Mouse (Mus musculus) cerebellum, adult 2 months (tissue): ENCODE data around the gene Babam2. TPM values are rescaled to one million over a fixed set of nuclear protein-coding genes. Genes with fewer than 3 reads are reported as not detected.

Experiments
- DNase-seq, 2 experiments: peaks; one replicate each; pipeline ENCODE4 v3.0.0; 2021
- H3K27ac ChIP-seq: fragments of 200-500 bp; 2 replicates; pipeline ENCODE4 v1.5.1; 2012; ENCODE audit warnings: low read length, control low read depth, inconsistent platforms; ENCODE audit not compliant: insufficient read depth
- H3K27me3 ChIP-seq: fragments of 200-500 bp; 2 replicates; pipeline ENCODE4 v1.6.1; 2012; ENCODE audit warnings: inconsistent platforms, mild to moderate bottlenecking, low read length, moderate library complexity; ENCODE audit not compliant: control insufficient read depth, insufficient read depth
- H3K4me1 ChIP-seq: fragments of 200-500 bp; 2 replicates; pipeline ENCODE4 v1.6.1; 2011; ENCODE audit warnings: low read length; ENCODE audit not compliant: control insufficient read depth, insufficient read depth
- H3K4me3 ChIP-seq: fragments of 200-500 bp; replicated peaks from 2 replicates; pipeline ENCODE3; 2011; ENCODE audit warnings: mild to moderate bottlenecking, low read depth, low read length, control low read depth; ENCODE audit not compliant: insufficient read depth
- CTCF ChIP-seq: fragments of 200-500 bp; IDR thresholded peaks from 2 replicates; pipeline ENCODE4 v1.5.1; 2011; ENCODE audit warnings: low read depth, mild to moderate bottlenecking, control low read depth, low read length, moderate library complexity, borderline replicate concordance; ENCODE audit not compliant: insufficient read depth
- POLR2A ChIP-seq: fragments of 200-500 bp; IDR thresholded peaks from 2 replicates; pipeline ENCODE4 v1.6.1; 2011; ENCODE audit warnings: low read length, control low read depth, borderline replicate concordance; ENCODE audit not compliant: insufficient read depth
- WGBS: fragments of 180-500 bp; shearing (Covaris S2); methylation state at CpG from one replicate; pipeline ENCODE4 v1.1.7; 2018; 5-methylcytosine and 5-hydroxymethylcytosine counted together
- polyA plus RNA-seq: library from polyadenylated mRNA; depleted of rRNA; stranded (reverse); fragments of >200 nt; gene quantifications from 2 replicates; pipeline ENCODE4 v1.2.3, GENCODE M21; 2012

The Babam2 gene
- polyA plus RNA-seq, 1 experiment, result 42.8 TPM

GRCm38 (mm10) chr5:31982061-31982460 lies 284.6 kb downstream of the Babam2 start:
- Histone ChIP-seq H3K4me1 (no peaks in the 10 kb centered on the region), H3K27me3 (no peaks in the 10 kb centered on the region), H3K27ac (no peak overlapping the region), H3K4me3 (no peak overlapping the region)
- TF ChIP-seq POLR2A (no peak), CTCF (no peak)
- no peak for DNase-seq
- 98% methylated on average over 5 of the region's 5 CpGs for WGBS

GRCm38 (mm10) chr5:31983161-31983560 lies 285.7 kb downstream of the Babam2 start:
- 62% methylated on average over 7 of the region's 7 CpGs for WGBS
- Histone ChIP-seq H3K4me3 (no peak overlapping the region), H3K27me3 (no peaks in the 10 kb centered on the region), H3K4me1 (no peaks in the 10 kb centered on the region), H3K27ac (no peak overlapping the region)
- no peak for TF ChIP-seq POLR2A
- DNase-seq, result no peak

DNA sequence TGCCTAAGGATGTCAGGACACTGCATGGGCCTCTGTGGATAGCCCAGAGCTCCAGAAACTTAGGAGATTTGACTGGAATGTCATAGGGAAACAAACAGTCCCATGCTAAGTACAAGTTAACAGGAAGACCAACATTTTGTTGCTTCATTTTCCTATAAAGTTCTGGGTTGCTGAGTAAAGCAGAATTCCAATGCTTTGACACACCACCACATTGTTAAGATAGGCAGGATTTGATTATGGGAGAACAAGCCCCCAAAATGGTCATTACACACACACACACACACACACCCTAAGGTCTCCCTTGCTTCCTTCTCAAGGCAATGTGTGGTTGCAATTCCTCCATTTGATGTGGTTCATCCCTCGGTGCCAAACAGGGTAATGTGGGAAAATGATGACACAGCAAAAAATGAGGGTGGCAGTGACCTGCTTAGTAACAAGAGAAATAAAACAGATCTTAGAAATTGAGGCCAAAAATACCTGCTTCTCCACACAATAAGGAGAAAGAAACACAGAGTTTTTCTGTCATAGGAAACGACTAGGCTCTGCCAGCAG lies 286.4 kb downstream of the Babam2 start:
- no peak overlapping the region for H3K4me3 ChIP-seq
- WGBS, result 58% methylated on average over 2 of the region's 2 CpGs
- H3K27me3 ChIP-seq, result no peaks in the 10 kb centered on the region
- H3K27ac ChIP-seq, result no peak overlapping the region
- no peaks in the 10 kb centered on the region for H3K4me1 ChIP-seq
- no peak for TF ChIP-seq CTCF
- no peak for DNase-seq

DNA sequence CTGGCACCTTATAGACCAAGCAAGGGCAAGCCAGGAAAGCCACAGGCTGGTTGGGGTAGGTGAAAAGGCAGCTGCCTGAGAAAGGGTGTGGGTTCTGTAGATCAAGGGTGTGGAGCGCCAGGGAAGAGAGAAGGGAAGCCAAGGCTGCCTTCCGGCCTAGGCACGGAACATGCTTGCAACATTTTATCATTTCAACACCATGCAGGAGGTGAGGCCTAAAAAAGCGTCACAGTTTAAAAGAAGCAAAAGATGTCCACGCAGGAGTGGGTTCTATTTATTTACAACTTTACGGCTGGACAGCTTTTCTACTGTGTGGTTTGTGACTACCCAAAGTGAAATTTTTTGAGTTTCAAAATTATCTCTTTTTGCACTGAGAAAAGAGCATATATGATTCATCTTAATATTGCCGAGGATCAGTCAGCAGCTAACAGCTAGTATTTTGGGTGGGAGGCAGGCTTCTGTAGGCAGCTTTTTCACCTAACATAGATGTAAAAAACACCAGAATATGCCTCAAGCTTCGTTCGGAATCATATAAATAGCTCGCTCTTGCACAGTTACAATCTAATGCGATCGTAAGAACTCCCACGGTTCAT lies 287.0 kb downstream of the Babam2 start:
- no peak for DNase-seq
- H3K4me1 ChIP-seq, result no peaks in the 10 kb centered on the region
- no peak overlapping the region for H3K4me3 ChIP-seq
- 91% methylated on average over 13 of the region's 13 CpGs for WGBS
- H3K27me3 ChIP-seq, result no peaks in the 10 kb centered on the region
- H3K27ac ChIP-seq, result no peak overlapping the region
- TF ChIP-seq CTCF (no peak), POLR2A (no peak)

- no peaks in the 10 kb centered on the region for H3K4me1 ChIP-seq
- H3K4me3 ChIP-seq, result no peak overlapping the region
- H3K27ac ChIP-seq, result no peak overlapping the region
- H3K27me3 ChIP-seq, result no peaks in the 10 kb centered on the region
- TF ChIP-seq POLR2A (no peak), CTCF (no peak)
- 97% methylated on average over 2 of the region's 2 CpGs for WGBS
- no peak for DNase-seq
Measured at GRCm38 (mm10) chr5:31985021-31985420, 287.5 kb downstream of the Babam2 start.

GRCm38 (mm10) chr5:31987541-31988307 lies 290.2 kb downstream of the Babam2 start:
- 89% methylated on average over 11 of the region's 11 CpGs for WGBS
- DNase-seq, result no peak
- H3K4me3 ChIP-seq, result no peak overlapping the region
- H3K4me1 ChIP-seq, result no peaks in the 10 kb centered on the region
- no peak overlapping the region for H3K27ac ChIP-seq
- TF ChIP-seq CTCF (no peak), POLR2A (no peak)
- H3K27me3 ChIP-seq, result no peaks in the 10 kb centered on the region

- H3K27ac ChIP-seq, result no peak overlapping the region
- DNase-seq, result no peak
- no peak for TF ChIP-seq CTCF
- TF ChIP-seq POLR2A, result no peak
- no peaks in the 10 kb centered on the region for H3K4me1 ChIP-seq
- no peak overlapping the region for H3K4me3 ChIP-seq
- 87% methylated on average over 4 of the region's 4 CpGs for WGBS
- H3K27me3 ChIP-seq, result no peaks in the 10 kb centered on the region
Measured at GRCm38 (mm10) chr5:31997189-31997954, 299.9 kb downstream of the Babam2 start.

DNA sequence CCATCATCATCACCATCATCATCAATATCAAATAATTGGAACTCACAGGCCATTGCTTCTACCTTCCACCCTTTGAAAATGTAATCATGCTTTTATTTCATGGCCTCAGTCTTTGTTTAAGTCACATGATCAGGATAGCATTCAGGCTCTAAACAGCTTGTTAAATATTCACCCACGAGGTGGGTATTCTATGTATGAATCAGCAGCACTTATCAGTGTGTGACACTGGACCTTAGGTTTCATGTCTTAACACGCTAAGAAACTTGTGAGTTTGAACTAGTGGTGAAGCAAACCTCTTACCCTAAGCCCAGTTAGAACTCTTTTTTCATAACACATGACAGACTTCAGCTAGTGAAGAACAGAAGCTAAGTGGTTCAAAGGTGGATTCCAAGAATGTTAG lies 301.3 kb downstream of the Babam2 start:
- TF ChIP-seq CTCF, result no peak
- 84% methylated on average over 2 of the region's 2 CpGs for WGBS
- no peak overlapping the region for H3K27ac ChIP-seq
- no peak overlapping the region for H3K4me3 ChIP-seq
- no peaks in the 10 kb centered on the region for H3K27me3 ChIP-seq
- no peaks in the 10 kb centered on the region for H3K4me1 ChIP-seq
- no peak for DNase-seq
